Mouse (Mus musculus) heart, embryonic 12.5 days (tissue): ENCODE results near the gene Rlim. TPM values are rescaled to one million over a fixed set of nuclear protein-coding genes. Genes with fewer than 3 reads are reported as not detected.
A peak's percentile ranks its signal among the peaks of the same experiment; 100 is the strongest.

Source experiments
- ATAC-seq: fragments of 200-750 bp; cut with Nextera tagmentation; 2 replicates; pipeline ENCODE4 v1.8.0; 2017; ENCODE audit warnings: moderate TSS enrichment, moderate library complexity; ENCODE audit not compliant: insufficient number of reproducible peaks, low FRiP score
- H3K27ac ChIP-seq: fragments of 300-500 bp; sonication (generic); 2 replicates; pipeline ENCODE4 v1.5.1; 2016; ENCODE audit warnings: mild to moderate bottlenecking, moderate library complexity; ENCODE audit not compliant: poor library complexity, severe bottlenecking
- H3K27me3 ChIP-seq: fragments of 300-500 bp; sonication (generic); replicated peaks from 2 replicates; pipeline ENCODE4 v1.6.1; 2016; ENCODE audit warnings: mild to moderate bottlenecking, moderate library complexity
- H3K36me3 ChIP-seq: fragments of 300-500 bp; sonication (generic); 2 replicates; pipeline ENCODE4 v1.6.1; 2016; ENCODE audit warnings: mild to moderate bottlenecking, moderate library complexity
- H3K4me1 ChIP-seq: fragments of 300-500 bp; sonication (generic); replicated peaks from 2 replicates; pipeline ENCODE4 v1.6.1; 2016; ENCODE audit warnings: mild to moderate bottlenecking
- H3K4me2 ChIP-seq: fragments of 300-500 bp; sonication (generic); 2 replicates; pipeline ENCODE4 v1.6.1; 2016; ENCODE audit warnings: mild to moderate bottlenecking, moderate library complexity
- H3K4me3 ChIP-seq: fragments of 300-500 bp; sonication (generic); 2 replicates; pipeline ENCODE4 v1.5.1; 2016; ENCODE audit warnings: mild to moderate bottlenecking
- H3K9ac ChIP-seq: fragments of 300-500 bp; sonication (generic); 2 replicates; pipeline ENCODE4 v1.6.1; 2016; ENCODE audit warnings: mild to moderate bottlenecking, moderate library complexity
- H3K9me3 ChIP-seq: fragments of 300-500 bp; sonication (generic); replicated peaks from 2 replicates; pipeline ENCODE4 v1.6.1; 2016; ENCODE audit warnings: mild to moderate bottlenecking, moderate library complexity
- WGBS: fragments of 180-500 bp; shearing (Covaris S2); methylation state at CpG from one replicate; pipeline ENCODE4 v1.1.7; 2016; 5-methylcytosine and 5-hydroxymethylcytosine counted together
- polyA plus RNA-seq: library from polyadenylated mRNA; unstranded; fragments of >200 nt; fragmentation: Nextera tagmentation; extraction: Ambion mirVana; gene quantifications from 2 replicates; pipeline ENCODE4 v1.2.1, GENCODE M21; 2016

The Rlim gene
- polyA plus RNA-seq, 1 experiment from 2014 or later: 35.4 TPM

DNA sequence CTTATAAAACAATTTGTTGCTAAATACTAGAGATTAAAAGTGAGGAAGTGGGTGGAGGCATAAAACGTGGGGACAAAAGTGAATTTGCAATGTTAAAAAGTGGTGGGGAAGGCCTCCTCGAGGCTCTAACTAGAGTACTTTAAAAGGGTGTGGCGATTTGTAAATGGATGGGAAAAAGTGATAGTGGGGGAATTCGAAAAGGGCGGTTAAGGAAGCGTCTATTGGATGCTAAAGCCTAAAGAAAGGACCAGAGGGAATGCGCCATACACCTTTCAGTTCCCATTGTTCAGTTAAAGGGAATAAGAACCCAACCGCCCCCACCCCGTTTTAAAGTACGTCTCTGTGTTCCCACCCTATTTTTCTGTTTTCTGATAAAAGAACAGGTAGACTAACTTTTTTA is 722 bp upstream of the Rlim start:
- no peaks in the 10 kb centered on the region for H3K9me3 ChIP-seq

DNA sequence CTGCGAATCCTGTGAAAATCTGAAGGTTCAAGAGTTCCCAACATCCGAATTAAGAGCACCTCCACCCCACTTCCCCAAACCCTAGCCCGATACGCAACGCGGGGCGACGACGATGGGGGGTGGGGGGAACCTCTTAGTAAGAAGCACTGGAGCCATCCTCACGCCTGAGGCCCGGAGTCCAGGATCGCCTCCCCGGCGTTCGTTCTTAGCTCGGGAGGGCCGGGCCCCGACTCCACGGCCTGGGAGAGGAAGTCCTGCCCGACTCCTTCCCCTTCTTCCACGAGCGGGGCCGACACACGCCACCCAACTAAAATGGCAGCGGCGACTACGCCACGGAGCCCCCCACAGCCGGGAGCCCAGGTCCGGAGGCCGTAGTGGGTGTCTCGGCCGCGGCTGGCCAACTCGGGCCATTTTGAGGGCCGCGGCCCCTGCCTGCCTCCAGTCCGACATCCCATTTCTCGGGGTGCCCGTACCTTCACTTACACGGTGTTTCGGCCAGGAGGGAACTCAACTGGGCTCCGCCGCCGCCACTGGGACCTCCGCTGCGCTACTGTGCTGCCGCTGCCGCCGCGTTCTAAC is 405 bp downstream of the Rlim start:
- Histone ChIP-seq H3K4me3 (peak overlapping the region; percentile 91), H3K27me3 (0 out of 2 replicates have a peak, but pooled peaks cover 5% of the 10 kb centered on the region), H3K27ac (peak overlapping the region; percentile 95), H3K9me3 (no peaks in the 10 kb centered on the region), H3K9ac (peak overlapping the region; percentile 94), H3K4me2 (peak overlapping the region; percentile 59), H3K4me1 (no peaks in the 10 kb centered on the region), H3K36me3 (no peaks in the 10 kb centered on the region; the same call in 1 of the 2 replicates)
- ATAC-seq: peak; percentile 64
- 13% methylated on average over 43 of the region's 51 CpGs for WGBS

More for the DNA sequence above, 722 bp upstream of the Rlim start:
- Histone ChIP-seq H3K27ac (peak overlapping the region; percentile 79), H3K9ac (no peak overlapping the region), H3K4me2 (peak overlapping the region; percentile 59), H3K27me3 (peaks cover 14% of the 10 kb centered on the region; the same call in 1 of the 2 replicates), H3K4me3 (no peak overlapping the region), H3K36me3 (no peaks in the 10 kb centered on the region; the same call in 1 of the 2 replicates), H3K4me1 (no peaks in the 10 kb centered on the region)
- no peak for ATAC-seq
- 73% methylated on average over 10 of the region's 10 CpGs for WGBS

DNA sequence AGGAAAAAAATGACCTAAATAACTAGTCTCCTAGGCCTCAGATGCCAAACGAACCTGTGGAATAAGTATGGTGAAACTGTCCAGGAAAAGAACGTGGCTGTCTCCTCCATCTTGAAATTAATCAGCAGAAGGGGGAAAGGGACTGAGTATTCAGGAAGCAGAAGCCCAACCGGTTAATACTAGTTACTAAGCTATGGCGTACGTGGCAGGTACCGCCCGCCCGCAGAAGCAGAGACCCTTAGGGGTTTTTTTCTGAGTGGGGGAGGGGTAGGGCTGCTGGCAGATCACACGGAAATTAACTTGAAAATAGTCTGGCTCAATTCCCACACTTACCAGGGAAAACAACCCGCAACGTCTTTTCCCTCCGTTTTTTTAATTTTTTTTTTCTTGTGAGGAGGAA is 1.0 kb downstream of the Rlim start:
- no peak for ATAC-seq
- Histone ChIP-seq H3K4me2 (peak overlapping the region; percentile 59), H3K27me3 (0 out of 2 replicates have a peak, but pooled peaks cover 5% of the 10 kb centered on the region), H3K4me3 (peak overlapping the region; percentile 91), H3K27ac (peak overlapping the region; percentile 95), H3K36me3 (no peaks in the 10 kb centered on the region; the same call in 1 of the 2 replicates), H3K9ac (peak overlapping the region; percentile 94), H3K9me3 (no peaks in the 10 kb centered on the region), H3K4me1 (no peaks in the 10 kb centered on the region)
- 22% methylated on average over 12 of the region's 12 CpGs for WGBS

DNA sequence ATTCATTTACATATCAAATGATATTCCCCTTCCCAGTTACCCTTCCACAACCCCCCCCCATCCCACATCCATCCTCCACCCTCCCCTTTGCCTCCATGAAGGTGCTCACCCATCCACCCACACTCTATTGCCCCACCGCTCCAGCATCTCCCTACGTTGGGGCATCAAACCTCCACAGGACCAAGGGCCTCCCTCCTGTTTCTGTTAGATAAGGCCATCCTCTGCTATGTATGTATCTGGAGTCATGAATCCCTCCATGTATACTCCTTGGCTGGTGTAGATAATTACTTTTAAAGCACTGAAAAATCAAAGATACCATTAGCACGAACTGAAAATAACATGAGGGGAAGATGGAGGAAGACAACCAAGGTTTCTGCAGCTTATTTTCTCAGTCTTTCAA is 41.4 kb downstream of the Rlim start:
- no peak for ATAC-seq
- no peaks in the 10 kb centered on the region for H3K4me1 ChIP-seq
- WGBS: 74% methylated on average over 3 of the region's 3 CpGs
- no peak overlapping the region for H3K9ac ChIP-seq
- H3K9me3 ChIP-seq: no peaks in the 10 kb centered on the region
- no peaks in the 10 kb centered on the region for H3K36me3 ChIP-seq
- H3K27ac ChIP-seq: no peak overlapping the region
- peaks cover 12% of the 10 kb centered on the region; the same call in 1 of the 2 replicates for H3K27me3 ChIP-seq
- no peak overlapping the region for H3K4me2 ChIP-seq
- no peak overlapping the region for H3K4me3 ChIP-seq

DNA sequence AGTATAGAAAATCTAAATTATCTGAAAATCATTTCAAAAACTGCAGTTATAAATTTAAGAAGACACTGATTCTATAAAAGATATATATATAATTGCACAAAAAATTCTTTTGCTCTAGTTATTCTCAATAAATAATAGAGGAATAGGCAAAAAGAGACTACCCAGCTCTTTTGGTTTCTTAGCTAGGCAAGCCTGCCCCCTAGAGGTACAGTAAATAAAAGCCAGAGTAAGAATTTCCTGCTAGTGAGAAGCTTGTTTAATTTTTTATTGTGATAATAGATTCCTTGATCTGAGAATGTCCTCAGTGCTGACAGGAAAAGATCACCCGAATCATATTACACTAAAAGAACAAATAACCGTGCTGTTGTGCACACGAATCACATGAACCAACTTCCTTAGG is 43.8 kb downstream of the Rlim start:
- Histone ChIP-seq H3K27me3 (0 out of 2 replicates have a peak, but pooled peaks cover 6% of the 10 kb centered on the region), H3K27ac (no peak overlapping the region), H3K9me3 (no peaks in the 10 kb centered on the region), H3K9ac (no peak overlapping the region), H3K36me3 (no peaks in the 10 kb centered on the region), H3K4me3 (no peak overlapping the region), H3K4me1 (no peaks in the 10 kb centered on the region), H3K4me2 (no peak overlapping the region)
- WGBS: 17% methylated on average over 3 of the region's 3 CpGs
- ATAC-seq: no peak

DNA sequence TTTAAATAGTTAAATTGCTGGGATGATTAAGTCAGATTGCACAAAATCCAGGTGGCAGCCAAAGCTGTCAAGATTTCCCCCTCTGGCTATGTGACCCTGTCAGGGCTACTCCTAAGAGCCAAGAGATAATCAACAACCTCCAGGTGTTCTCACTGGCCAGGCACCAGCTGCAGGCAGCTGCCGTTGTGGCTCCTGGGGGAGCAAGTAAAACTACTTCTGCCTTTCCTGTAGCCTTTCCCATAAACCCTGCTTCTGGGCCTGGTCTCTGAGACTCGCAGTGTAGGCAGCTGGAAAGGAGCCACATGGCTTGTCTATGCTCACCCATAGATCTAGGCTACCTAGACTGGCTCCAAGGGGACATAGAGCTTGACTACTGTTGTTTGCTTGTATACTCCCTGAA is 58.6 kb downstream of the Rlim start:
- no peak overlapping the region for H3K4me2 ChIP-seq
- 38% methylated on average over 2 of the region's 2 CpGs for WGBS
- peaks cover 29% of the 10 kb centered on the region for H3K27me3 ChIP-seq
- H3K9ac ChIP-seq: no peak overlapping the region
- no peak overlapping the region for H3K4me3 ChIP-seq
- H3K4me1 ChIP-seq: no peaks in the 10 kb centered on the region
- no peak overlapping the region for H3K27ac ChIP-seq
- no peaks in the 10 kb centered on the region for H3K36me3 ChIP-seq
- H3K9me3 ChIP-seq: no peaks in the 10 kb centered on the region
- no peak for ATAC-seq

DNA sequence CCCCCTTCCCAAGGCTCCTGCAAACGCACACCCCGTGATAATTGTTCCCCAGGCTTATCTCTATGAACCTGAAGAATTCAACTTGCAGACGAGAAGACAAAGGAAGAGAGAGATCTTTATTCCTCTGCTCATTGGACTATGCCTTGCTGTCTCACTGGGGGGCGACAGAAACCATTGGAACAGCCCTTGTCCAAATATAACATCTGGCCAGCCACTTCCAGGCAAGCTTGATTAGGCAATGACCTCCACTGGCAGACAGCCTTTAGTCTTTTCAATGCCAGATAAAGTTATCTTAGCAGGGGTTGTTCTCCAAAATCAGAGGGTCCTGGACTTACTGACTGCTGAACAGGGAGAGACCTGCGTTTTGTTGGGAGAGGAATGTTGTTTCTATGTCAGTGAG is 62.1 kb downstream of the Rlim start:
- Histone ChIP-seq H3K27ac (no peak overlapping the region), H3K4me2 (no peak overlapping the region), H3K9ac (no peak overlapping the region), H3K4me1 (no peaks in the 10 kb centered on the region), H3K9me3 (no peaks in the 10 kb centered on the region), H3K27me3 (peaks cover 46% of the 10 kb centered on the region), H3K4me3 (no peak overlapping the region), H3K36me3 (no peaks in the 10 kb centered on the region)
- WGBS: 28% methylated on average over 5 of the region's 5 CpGs
- no peak for ATAC-seq

DNA sequence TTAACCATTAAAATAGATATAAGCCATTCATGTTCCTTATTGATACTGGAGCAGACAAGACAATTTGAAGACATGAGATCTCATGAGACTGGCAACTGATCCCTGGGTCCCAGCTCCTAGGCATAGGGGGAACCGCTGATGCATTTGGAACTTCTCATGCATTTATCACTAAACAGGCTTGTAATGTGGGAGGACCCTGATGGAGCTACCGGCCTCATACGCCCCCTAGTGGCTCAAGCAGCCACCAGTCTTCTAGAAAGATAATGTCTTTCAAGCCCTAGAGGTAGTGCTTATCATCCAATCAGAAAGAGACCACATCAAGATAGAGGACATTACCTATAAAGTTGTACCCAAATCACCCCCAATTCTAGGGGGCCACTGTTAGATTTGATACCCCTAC is 66.3 kb downstream of the Rlim start:
- Histone ChIP-seq H3K9ac (no peak overlapping the region), H3K4me1 (no peaks in the 10 kb centered on the region), H3K36me3 (no peaks in the 10 kb centered on the region), H3K4me3 (no peak overlapping the region), H3K27me3 (peaks cover 50% of the 10 kb centered on the region), H3K9me3 (no peaks in the 10 kb centered on the region), H3K27ac (no peak overlapping the region), H3K4me2 (no peak overlapping the region)
- WGBS: 8% methylated on average over 3 of the region's 3 CpGs
- ATAC-seq: no peak

Other genes with a start within 250 kb of the Rlim start
- gene Slc16a2, start 159.3 kb downstream of the Rlim start, polyA plus RNA-seq: 13.5 and 13.7 TPM in 2 replicates
- gene Nexmif, start 219.9 kb upstream of the Rlim start, polyA plus RNA-seq: 1.7 TPM in 2 replicates